Mouse (Mus musculus): ENCODE measurements around the gene Ppm1b.
A peak's percentile ranks its signal among the peaks of the same experiment; 100 is the strongest.
"Not testable (repeated sequence)": the region's sequence is repeated elsewhere in the genome, so short reads cannot be mapped to it uniquely, and the experiment has no call there.

Ppm1b gene

DNA sequence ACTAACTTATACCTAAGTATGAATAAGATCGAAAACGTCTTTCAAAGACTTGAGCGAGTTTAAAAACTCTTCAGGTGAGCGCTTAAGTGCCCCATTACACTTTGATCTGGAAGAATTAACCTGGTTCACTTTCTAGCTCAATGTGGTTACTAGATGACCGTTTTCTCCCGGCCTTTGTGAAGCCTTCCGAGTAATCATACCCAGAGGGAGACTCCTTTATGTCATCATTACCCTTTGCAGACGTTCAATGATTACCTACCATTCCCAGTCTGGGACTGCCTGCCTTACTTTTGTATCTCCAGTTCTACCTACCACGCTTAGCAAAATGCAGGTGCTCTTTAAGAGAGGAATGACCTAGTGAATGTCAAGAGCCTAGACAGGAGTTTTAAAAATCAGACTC lies at the start of gene Ppm1b:
TSS of gene Ppm1b (plus strand) at position 301 of the 400 bp plus-strand sequence.
- DNase-seq (ENCODE audit: low spot score in 2 of 2): no peak

DNA sequence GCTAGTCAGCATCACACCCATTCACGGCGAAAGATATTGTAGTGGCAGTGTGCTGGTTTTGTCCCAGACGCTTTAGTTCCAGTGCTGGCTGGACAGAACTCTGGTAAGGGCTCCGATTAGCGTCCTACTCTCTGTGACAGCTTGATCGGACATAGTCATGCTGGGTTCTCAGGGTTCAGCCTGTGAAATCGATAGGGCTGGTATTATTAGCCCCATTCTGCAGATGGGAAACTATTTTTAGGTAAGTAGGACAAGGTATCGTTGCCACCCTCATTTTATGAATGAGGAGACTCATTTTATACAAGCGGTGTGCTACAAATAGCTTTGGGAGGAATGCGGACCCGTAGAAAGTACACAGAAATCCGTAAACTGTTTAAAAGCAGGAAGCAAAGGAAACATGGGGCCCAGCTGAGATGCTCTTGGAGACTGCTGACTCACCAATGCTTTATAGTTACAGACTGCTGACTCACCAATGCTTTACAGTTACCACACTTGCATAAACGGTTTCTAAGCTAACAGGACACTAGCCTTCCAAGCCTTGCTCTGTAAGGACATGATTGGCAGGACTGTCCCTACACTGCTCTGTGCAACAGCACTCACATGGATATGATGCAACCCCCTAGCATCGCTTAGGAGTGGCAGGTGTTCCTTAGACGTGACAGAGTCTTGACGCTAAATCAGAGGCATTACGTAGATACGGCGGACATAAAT lies 34.7 kb upstream of the Ppm1b start:
- DNase-seq (ENCODE audit: low spot score in 2 of 2): no peak

DNA sequence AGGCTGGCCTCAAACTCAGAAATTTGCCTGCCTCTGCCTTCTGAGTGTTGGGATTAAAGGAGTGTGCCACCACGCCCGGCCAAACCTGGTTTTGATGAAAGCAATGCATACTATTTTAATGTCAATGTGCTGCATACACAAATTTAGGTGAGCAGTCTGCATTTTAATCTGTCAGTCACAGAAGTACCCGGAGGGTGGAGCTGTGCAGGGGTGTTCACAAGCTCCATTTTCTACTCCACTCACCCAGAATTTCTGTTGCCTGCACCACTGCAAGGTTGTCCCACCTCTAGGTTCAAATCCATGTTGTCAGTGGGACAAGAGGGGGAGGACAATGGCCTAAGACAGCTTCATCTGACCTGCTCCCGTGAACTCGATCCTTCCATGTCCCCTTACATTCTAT lies 31.8 kb upstream of the Ppm1b start:
- DNase-seq (ENCODE audit: low spot score in 2 of 2): no peak

DNA sequence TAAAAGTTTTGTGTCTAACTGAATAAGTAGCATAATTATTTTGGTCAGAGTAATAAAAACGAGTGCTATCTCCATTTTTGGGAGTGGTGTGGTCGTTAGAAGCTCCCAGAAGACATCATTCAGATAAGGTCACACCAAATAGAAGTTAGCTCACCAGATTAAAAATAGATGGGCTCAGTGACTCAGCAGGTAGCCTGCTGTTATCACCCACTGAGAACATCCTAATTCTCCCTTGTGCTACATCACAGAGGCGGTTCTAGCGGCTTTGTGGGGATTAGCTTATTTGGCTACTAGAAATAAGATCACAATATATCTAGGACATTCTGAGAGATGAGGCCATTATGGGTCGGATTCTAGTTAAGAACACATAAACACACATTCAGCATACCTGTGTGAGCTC lies 30.3 kb upstream of the Ppm1b start:
- DNase-seq (ENCODE audit: low spot score in 2 of 2): no peak

DNA sequence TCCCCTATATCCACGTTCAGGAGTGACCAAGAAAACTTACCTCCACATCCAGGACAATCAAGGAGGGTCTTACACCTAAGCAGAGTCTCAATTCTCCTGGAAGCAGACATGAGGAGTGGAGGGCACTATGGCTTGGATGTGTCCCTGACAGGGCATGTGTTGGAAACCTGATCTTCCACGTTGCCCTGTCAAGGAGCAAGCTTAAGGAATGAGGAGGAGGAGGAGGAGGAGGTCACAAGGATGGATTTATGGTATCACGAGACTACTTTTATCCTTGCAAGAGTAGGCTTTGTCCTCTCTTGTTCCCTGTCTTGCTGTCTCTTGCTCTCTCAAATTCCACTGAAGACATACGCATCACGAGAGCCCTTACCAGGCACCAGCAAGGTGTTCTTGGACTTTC lies 29.0 kb upstream of the Ppm1b start:
- no peak for DNase-seq (ENCODE audit: low spot score in 2 of 2)

DNA sequence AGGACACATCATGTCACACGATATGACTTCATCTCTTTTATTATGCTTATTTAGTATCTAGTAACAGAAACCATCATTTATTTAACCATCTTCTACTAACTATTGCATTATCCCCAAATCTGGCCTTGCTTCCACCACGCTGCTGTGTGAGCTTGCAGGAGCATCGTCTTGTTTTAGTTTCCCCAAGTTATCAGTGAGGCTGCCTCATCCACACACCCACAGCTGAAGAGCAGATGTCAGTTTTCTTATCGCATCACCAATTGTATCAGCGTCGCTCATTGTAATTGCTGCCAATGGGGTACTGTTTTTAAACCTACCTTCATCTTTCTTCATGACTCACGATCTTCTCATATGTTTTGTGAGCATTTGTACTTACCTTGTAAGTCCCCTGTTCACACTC lies 23.6 kb upstream of the Ppm1b start:
- DNase-seq (ENCODE audit: low spot score in 2 of 2): no peak

DNA sequence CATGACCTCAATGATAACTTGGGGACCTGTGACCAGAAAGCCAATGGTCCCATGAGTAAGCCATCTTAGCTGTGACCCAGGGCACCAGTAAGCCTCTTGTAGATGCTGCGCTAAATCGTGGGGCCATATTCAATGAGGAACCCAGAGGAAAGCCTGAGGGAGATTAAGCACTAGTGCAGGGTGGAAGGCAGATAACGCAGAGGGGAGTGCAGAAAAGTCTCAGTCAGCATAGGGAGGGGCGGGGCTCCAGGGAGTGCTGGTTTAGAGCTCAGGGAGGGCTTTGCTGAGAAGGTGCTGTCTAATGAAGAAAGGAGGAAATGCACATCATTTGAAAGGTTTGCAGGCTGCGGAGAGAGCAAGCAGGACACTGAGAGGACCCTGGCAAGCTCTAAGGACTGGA lies 22.6 kb upstream of the Ppm1b start:
- DNase-seq (ENCODE audit: low spot score in 2 of 2): no peak

DNA sequence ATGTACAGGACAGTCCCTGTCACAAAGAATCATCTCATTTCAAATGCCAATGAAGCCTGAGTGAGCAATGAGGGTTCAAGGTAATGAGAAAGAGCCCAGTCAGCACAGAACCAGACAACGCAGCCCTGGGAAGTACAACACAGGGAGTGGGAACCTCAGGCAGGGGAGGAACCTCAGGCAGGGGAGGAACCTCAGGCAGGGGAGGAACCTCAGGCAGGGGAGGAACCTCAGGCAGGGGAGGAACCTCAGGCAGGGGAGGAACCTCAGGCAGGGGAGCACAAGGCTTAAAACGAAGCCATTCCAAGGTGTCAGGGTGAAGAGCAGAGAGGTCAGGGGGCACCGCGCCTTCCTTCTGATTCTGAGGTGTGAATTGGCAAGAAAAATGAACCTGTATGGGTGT lies 20.9 kb upstream of the Ppm1b start:
- DNase-seq (ENCODE audit: low spot score in 2 of 2): not testable (repeated sequence)

DNA sequence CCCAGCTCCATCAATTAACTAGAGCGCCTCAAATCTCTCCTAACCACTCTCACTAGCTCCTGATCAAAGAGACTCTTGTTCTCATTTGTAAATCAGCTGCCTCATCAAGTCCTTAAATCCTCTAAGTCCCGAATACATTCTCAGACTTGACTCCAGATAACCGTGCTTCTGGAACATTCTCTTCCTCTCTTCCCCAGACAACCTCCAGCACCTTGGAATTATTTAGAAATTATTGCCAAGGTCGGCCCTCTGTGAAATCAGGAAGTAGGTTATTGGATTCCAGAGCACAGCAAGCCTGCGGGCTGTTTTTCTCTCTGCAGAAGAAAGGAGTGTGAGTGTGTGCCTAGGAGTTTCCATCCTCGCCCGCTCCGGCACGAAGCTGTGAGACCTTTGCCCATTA lies 20.2 kb upstream of the Ppm1b start:
- DNase-seq (ENCODE audit: low spot score in 2 of 2): no peak

DNA sequence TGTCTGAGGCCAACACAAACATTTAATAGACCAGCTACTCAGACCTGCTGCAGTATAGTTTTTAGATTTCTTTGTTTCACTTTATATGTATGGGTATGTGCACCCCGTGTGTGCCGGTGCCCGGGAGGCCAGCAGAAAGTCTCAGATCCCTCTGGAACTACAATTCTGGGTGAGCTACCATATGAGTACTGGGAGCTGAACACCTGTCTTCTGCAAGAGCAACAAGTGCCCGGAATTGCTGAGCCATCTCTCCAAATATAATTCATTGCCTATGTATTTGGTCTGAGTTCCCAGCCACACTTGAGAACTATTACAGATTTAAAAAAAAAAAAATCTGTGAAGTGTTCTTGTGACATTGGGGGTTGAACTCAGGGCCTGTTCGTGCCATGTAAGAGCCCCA lies 19.7 kb upstream of the Ppm1b start:
- DNase-seq (ENCODE audit: low spot score in 2 of 2): no peak

DNA sequence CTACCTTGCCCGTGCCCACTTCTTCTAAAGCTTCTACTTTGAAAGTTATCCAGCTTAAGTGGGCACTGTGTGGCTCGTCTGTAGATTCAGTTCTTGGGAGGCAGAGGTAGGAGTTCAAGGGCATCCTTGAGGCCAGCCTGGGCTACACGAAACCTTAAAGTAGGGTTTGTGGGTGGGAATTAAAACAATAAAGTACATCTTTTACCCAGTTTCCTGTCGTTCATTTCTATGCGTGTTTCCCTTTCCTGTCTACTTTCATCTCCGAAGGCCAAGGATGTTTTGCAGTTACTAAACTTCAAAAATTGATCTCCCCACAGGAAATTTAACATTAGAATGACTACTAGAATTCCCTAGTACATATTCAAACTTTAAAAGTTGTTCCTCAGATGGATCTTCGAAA lies 19.3 kb upstream of the Ppm1b start:
- DNase-seq (ENCODE audit: low spot score in 2 of 2): no peak

DNA sequence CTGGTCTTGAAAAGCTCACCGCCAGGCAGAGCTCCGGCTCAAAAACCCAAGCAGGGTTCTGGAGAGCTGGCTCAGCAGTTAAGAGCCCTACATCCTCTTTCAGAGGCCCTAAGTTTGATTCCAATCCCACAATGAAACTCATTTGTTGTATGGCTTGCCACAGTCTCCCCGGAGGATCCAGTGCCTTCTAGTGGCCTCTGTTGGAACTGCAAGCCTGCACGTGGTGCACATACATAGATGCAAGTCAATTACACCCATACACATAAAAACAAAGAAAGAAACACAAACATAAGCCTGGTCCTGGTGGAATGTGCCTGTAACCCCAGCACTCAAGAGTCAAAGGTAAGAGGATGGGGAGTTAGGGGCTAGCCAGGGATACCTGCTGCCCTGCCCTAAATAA lies 18.3 kb upstream of the Ppm1b start:
- no peak for DNase-seq (ENCODE audit: low spot score in 2 of 2)

DNA sequence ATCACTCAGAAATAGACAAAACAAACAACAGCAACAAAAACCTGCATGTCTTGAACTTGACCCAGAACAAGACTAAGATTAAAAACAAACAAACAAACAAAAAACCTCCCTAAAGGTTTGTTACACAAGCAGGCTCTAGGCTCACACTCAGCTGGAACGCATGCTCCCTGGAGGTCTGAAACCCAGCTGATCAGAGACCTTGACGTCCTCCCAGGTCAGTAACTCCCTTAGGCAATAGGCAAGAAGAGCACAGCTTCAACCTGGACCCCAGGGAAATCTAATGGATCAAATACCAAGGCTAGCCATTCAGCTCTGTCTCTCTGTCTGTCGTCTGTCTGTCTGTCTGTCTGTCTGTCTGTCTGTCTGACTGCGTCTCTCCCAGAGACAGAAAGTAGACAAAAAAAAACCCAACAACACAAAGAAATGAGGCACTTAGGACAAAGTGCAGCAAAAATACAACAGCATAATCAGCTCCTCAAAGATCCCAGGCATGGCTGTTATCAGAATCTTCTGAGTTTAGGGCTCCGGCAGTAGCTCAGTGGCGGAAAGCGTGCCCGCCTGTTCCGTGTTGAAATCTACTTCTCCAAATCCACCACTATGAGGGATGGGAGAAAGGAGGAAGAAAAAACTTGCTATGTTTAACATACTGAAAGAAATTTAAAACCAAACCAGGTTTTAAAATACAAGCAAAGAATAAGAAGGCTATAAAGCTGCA lies 16.4 kb upstream of the Ppm1b start:
- DNase-seq (ENCODE audit: low spot score in 2 of 2): no peak

DNA sequence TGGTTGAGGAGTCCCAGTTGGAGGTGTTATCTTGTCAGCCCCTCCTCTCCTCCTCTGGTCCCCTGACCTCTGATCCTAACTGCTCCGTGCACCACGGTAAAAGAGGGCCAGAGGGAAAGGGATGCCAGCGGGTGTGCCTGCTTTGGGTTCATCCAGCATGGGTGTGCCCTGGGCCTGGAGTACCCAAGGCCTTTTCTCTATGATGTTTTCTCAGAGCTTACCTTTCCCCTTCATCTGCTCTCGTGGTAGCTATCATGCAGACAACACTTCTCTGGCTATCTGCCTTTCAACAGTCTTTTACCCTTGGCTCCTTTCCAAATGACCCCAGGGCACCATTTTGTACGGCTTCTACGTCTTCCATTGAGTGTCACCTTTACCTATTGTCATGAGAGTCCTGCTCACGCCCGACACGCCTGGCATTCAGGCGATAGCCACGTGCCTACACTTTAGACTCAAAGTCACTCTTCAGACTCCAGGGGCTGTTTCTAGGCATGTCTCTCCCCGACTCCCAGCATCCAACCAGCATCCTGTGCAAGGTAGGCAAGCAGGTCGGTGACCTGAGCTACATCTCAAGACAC lies 15.2 kb upstream of the Ppm1b start:
- no peak for DNase-seq (ENCODE audit: low spot score in 2 of 2)

DNA sequence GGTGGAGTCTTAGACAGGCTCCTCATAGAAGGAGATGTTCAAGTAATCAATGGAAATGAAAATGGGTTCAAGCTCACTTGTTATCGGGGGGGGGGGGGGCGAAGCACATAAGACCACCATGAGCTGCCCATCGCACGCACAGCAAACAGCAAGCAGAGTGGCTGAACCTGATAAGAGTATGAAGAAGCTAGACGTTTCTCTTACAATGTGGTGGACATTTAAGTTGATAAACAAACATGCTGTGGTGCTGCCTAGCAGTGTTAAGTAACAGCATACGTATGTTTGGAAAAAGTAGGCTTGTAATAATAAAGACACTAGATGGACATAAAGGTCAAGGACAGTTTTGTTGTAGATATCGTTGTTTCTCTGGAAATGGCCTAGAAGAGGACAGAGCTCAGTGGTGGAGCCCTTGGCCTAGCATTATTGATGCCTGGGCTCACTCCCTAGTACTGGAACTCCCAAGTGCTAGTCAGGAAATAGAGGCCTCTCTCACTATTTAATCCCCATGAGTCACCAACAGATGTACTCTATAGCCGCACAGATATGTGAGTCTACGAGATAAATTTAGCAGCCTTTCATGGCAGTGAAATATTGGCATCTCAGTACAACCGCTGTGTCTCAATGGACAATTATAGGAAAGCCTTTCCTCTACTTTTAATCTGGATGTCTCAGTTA lies 14.0 kb upstream of the Ppm1b start:
- no peak for DNase-seq (ENCODE audit: low spot score in 2 of 2)

DNA sequence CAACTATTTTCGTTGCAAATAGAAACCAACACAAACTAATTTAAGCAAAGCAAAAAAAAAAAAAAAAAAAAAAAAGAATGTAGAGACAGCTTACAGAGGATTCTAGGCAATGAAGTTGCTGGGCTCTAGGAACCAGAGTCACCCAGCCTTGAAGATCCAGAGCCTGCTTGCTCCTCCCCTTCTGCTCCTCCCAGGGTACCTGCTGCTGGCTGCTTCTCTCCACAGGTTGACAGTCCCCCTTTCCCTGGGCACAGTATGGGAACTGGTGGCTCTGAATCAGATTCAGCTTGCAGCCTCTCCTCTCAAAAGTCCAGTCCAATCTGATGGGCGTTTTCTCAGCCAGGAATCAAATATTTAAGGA lies 13.5 kb upstream of the Ppm1b start:
- no peak for DNase-seq (ENCODE audit: low spot score in 2 of 2)

DNA sequence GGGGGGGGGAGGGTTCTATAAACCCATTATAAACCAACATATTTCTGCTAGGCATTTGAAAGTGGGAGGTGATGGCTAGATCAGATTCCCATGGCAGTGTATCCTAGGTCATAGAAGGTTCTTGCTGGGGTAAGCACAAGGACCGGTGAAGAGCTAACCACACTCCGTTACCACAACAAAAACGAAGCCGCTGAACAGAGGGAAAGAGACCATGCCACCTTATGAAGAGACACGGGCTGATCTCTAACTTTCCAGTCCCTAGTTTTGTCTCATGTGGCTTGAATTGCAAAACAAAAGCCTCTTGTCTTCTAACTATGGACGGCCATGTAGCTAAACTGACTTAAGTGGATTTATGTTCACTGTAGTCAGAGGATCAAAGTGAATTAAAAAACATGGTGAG lies 12.2 kb upstream of the Ppm1b start:
- DNase-seq (ENCODE audit: low spot score in 2 of 2): no peak

DNA sequence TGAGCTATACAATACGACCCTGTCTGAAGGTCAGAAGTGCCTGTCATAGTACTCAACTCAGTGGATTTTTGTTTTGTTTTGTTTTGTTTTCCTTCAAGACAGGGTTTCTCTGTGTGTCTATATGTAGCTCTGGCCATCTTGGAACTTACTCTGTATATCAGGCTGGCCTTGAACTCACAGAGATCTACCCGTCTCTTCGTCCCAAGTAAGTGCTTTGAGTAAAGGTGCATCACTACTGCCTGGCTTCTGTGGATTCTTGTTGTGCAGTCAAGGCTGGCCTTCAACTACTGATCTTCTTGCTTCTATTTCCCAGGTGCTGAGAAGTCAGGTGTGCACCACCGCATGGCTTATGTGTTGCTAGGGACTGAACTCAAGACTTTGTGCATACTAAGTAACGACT lies 4.0 kb upstream of the Ppm1b start:
- no peak for DNase-seq (ENCODE audit: low spot score in 2 of 2)

DNA sequence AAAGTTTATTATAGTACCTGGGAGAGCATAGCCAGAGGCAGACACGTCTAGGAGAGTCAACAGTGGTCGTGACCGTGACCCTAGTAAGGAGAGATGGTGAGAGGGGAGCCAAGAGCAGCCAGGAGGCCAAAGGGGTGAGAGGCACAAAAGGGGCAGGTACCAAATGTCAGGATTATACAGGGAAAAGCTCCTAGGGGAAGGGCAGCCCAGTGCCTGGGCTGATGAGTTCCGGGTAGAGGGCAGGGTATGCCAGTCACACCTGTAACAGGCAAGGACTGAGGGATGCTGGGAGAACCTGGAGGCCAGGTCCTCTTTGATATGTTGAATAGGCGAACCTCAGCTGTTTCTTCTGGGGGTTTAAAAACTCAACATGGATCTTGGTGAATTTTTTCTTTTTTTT lies 2.8 kb upstream of the Ppm1b start:
- DNase-seq (ENCODE audit: low spot score in 2 of 2): no peak

DNA sequence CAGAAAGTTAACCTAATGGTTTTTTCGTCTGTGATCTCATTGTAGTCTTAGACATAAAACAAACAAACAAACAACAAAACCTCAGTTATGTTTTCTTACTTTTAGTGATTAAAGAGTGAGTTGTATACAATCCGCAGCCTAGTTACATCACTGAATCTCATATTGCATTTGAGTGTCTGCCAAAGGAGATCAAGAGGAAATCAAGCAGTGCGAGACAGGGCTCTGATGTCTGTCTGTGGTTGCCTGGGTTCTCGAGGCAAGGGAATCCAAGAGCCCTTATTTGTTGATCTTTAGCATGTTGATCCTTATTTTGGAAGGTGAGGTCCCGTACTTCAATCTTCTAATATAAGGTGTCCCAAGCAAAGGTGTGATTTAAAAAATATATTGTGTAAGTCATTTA lies 1.7 kb upstream of the Ppm1b start:
- no peak for DNase-seq (ENCODE audit: low spot score in 2 of 2)

DNA sequence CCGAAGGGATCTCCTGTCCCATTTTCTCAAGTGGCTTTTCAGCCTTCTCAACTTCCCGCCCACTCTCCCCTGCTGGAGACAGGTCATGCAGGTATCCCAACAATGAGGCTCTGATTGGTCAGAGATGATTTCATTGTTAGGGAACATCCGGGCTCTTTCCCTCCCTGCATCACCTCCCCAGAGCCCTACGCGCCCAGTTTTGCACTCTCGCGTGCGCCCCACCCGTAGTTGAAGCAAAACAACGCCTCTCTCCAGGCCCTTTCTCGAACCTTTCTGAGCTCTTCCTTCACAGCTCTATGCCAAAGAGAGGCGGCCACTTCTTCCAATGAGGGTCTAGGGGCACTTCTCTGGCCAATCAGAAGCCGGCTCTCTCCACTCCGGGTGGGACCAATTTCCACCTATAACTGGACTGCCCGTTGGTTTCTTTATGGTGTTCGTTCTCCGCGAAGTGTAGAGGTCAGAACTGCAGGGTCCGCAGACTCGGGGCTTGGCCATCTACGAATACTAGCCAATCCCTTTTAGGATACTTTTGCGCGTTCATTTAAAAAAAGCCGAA lies 468 bp downstream of the Ppm1b start:
- peak; percentile 80 to 87 for DNase-seq (ENCODE audit: low spot score in 2 of 2)

DNA sequence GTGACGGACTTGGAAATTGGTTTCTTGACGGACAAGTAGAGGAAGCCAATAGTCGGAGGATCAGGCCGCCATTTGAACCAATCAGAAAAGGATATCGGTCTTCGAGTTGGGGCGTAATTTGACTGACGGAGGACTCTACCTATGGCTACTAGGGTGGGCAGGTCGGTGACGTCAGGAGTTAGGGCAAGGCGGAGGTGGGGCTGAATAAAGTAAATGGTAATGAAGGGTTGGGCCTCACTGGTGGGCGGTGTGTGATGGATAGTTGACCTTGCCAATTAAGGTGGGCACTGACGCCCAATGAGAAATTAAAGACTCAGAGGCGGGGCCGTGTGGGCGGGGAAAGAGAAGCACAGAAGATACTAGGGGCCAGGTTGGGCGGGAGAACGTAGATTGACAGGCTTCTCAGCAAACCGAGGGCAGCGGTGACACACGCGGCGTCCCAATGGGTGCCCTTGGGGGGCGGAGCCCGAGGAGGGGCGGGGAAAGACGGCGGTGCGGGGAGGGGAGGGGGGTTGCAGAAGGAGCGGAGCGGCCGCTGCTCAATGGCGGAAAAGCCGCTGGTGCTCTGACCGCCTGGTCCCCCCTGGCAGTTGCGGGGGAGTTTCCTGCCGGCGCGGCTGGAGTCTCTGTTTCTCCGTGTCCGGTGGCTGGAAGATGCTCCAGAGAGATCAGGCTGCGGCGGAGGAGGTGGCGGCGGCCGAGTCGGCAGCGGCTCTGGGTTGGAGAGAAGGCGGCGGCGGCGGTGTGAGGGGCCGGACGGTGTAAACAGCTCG lies 1.1 kb downstream of the Ppm1b start:
- DNase-seq (ENCODE audit: low spot score in 2 of 2): peak; percentile 99 to 100
